Mouse (Mus musculus) ovary, postnatal 36 days (tissue): Measurements from ENCODE around the gene Rcan2.
"Not testable (repeated sequence)": the region's sequence is repeated elsewhere in the genome, so short reads cannot be mapped to it uniquely, and the experiment has no call there.

Experiments
- DNase-seq: peaks from one replicate; pipeline ENCODE4 v3.0.0; 2022; ENCODE audit warnings: low spot score, mixed read lengths

Gene Rcan2

DNA sequence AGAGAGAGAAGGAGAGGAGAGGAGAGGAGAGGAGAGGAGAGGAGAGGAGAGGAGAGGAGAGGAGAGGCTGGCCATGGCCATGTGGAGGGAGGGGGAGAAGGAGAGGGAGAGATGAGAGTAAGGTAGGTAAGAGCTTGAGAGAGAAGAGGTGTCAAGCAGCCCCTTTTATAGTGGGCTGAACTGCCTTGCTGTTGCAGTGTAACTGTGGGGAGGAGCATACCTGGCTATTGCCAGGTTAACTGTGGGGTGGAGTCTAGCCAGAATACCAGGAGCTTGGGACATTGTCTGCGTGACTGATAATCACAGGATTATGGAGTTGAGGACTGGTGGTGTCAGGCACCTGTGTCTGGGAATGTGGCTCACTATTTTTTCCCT, 24.2 kb downstream of the Rcan2 start:
- DNase-seq, result not testable (repeated sequence)

DNA sequence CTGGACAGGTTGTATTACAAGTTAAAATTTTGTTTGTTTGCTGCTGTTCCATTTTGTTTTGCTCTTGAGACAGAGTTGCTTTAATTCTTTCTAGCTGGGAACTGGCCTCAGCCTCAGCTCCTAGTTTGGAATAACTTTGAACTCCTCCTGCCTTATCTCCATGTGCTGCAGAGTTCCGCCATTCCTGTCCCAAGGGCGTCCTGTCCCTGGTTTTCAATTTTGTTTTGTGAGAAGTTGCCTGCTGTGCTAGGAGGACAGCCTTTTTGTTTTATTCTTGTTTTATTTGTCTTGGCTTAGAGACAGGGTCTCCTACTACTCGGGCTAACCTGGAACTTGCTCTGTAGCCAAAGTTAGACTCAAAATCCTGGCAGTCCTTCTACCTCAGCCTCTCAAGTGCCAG, 26.1 kb downstream of the Rcan2 start:
- DNase-seq, result no peak

DNA sequence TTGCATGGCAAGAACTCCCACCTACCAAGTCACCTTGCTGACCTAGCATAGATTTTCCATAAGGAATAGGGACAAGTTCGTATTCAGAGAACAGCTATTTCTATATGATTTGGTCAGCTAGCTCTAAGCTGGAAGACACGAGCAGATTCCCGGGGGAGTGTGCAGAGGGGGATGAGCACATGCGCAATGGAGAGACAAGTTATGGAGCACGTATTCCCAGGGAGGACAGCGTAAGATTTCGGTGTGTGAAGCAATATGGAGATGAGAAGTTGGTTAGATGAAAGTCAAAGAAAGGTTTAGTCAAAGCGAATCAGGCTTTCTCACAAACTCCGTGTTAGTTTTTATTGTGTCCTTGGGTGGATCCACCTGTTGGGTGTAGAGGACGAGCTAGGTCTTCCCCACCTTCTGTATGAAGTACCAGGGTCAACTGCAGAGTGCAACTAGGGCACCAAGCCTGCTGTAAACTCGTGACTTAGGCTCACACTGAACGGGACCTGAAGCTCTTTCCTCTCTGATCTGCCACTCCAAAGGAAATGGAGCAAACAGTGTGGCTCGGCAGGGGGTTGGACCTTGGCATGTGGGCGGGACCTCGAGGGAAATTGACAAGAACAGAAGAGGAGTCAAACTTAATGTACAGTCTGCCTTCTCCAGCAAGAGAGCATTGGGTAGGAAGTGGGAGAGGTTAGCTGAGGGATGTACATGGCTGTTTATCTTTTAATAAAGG, 31.4 kb downstream of the Rcan2 start:
- no peak for DNase-seq

DNA sequence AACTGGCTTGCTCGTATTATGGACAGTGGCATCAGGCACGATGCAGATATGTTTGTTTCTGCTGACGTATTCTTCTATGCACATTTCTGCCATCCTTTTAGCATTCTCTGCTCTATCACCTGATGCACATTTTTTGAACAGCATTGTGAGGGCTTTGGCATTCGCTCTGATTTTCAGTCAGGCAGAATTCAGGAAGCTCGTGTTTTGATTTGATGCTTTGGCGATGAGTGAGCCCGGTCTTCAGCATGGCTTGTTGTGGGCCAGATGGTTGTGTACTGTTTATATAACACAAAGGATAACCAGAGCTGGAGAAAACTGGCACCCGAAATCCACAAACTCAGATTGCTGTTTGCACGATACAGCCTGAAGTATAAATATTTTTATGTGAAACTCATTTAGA, 39.1 kb downstream of the Rcan2 start:
- no peak for DNase-seq

DNA sequence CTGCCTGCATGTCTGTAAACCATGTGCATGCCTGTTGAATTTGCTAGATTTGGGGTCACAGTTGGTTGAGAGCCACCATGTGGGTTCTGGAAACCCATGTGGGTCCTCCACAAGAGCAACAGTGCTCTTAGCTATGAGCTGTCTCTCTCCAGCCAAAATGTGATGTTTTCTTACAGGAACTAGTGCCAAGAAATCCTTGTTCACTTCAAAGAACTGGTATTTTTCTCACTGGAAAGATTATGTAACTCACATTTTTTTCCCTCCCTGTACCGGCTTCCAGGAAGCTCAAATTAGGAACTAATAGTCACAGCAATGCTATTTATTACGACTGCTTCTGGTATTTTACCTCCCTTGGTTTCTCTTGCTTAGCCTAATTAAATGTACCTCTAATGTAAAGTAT, 45.6 kb downstream of the Rcan2 start:
- no peak for DNase-seq

DNA sequence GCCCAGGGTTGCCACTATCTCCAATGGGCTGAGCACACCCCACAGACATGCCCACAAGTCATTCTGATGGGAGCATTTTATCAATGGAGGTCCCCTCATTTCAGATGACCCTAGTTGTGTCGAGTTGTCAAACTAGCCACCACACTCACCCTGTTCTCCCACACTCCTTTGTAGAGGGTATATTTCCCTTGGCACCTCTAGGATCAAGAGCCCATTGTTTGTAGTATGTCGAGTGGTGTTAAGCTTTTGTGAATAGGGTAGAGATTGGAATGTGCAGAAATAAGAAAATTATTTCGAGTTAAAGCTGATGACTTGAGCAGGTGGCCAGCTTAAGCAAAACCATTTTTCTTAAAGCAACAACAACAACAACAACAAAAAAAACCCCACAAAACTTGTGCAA, 47.8 kb downstream of the Rcan2 start:
- DNase-seq, result no peak

DNA sequence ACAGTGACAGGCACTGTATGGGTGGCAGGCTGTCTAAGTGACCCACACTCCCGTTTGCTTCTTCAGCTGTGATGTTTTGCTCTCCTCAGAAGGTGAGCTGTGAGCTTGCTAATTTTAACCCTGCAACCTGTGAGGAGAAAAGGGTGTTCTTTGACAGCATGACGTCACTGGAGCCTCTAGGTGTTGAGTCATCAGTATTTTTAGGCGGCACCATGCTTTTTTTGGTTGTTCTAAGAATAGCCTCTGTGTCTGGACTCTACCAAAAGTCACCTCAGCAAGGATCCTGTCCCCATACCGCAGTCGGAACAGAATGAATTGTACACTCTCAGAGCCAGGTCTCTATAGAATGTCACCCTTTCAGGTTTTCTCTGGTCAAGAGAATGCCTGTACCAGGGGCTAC, 54.0 kb downstream of the Rcan2 start:
- no peak for DNase-seq

DNA sequence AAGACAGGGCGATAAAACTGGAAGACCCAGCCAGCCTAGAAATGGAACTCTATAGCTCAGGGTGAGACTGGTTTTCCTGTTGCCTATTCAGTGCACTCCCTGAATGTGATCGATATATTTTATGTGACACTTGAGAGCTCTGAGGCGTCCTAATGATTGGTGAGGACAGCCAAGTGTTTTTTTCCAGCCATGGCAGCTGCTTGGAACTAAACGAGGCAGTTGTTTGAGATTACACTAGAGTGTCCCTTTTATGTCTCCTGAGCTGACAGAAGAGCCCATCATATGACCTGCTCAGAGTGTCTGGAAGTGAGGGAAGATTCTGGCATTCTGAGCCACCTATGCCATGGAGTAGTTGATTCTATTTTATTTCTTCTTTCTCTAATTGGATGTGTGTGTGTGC, 54.9 kb downstream of the Rcan2 start:
- no peak for DNase-seq

DNA sequence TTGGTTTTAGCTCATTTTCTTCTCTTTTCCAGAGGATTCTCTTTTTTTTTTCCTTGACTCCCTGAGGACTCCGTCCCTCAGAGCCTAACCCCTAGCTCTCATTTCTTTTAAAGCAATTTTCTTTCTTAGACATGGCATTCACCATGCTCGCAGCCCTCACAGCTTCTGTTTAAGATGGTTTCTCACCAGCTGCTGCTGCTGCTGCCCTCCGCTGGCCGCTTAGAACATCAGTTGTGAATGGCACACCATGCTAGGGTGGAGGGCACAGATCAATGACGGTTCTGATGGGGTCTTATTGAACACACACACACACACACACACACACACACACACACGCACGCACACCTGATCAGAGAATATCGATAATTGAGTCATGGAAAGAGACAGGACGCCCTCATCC, 67.7 kb downstream of the Rcan2 start:
- no peak for DNase-seq

DNA sequence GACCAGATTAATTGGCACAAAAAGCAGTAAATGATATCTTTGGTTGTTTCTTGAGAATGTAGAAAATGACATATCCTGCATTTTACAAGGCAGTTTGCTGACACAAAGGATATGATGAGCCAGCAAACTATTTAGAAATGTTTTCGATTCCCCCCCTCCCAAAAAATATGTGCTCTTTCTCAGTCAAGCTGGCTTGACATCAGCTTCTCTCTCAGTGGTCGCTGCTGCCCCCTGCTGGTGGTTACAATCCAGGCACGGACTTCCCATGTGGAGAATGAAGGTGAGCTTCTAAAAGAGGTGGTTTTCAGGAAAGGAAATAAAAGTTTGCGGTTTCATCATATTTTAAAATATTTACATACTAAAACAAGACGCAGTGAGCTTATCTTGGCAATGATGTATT, 68.5 kb downstream of the Rcan2 start:
- DNase-seq, result peak; percentile 69

DNA sequence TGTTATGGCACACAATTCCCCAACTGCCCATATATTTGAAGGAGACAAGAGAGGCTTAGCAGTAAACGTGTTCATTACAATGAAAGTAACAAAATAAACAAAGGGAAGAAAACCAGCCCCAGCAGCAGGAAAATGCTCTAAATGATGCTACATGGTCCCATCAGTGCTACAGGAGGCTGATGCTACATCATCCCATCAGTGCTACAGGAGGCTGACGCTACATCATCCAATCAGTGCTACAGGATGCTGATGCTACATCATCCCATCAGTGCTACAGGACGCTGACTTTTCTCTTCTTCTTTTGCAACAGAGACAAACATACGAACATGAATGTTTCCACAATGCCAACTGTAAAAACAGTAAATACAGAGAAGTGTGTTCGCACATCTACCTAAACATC, 73.3 kb downstream of the Rcan2 start:
- no peak for DNase-seq

DNA sequence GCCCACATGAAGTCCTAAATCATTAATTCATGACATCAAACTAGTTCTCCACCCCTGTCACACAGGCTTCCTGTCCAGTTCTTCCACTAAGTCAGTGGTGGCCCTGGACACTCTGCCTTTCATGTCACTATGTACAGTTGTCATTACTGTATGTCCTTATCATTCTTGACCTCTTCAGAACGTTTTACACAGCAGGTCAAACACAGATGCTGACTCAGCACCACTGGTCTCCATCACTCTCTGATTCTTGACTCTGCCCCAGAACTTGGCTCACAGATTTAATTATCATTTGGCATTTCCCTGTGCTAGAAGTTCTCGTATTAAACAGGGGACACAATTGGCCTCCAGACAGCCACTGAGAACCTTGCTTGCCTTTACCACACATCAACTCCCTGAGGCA, 76.3 kb downstream of the Rcan2 start:
- DNase-seq, result no peak

DNA sequence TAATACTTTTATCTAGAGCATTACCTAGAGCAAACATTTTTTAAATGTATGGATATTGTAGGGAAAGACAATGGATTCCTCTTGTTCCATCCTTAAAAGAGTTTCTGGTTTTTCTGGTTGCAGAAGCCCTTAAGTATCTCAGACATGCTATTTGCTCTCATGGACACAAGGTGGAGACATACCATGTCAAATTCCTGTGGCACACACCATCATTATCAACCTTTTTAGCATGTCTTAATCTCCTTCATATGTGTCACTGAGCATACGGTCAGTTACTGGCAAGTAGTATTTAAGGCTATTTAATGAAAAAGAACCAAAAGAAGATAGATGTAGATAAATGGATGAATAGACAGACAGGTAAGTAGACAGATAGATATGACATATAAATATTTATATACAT, 81.9 kb downstream of the Rcan2 start:
- no peak for DNase-seq

DNA sequence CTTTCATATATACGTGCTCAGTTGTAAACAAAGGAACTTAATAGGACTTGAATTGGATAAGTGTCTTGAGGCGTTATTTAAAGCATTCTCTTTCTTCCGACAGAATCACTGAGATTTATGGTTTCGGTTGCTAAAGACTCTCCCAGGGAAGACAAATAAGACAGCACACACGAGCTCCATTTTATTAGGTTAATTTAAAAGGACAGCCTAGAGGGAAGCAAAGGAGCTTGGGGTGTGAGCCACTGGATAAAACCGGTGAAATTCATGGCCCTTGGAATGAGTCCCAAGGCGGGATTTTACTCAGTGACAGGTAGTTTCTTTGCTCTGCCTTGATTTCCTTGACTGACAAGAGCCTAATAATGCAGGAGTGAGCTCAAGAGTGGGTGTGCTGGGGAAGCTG, 85.1 kb downstream of the Rcan2 start:
- DNase-seq, result no peak

DNA sequence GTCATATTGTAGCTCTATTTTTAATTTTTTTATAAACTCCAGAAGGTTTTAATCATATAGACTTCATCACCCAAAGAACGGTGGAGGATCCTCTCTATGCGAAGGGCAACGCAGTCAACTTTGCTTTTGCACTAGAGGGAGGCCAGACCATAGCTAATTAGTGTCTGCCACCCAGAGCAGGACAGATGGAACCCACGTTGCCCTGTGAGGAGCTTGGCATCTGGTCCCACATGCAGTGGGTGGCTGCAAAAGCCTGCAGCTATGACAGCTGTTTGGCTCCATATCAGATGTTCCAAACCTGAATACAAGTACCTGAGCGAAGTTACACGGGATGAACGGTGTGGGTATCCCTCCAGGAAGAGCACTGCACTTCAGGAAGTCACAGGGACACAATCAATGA, 86.8 kb downstream of the Rcan2 start:
- DNase-seq, result no peak

DNA sequence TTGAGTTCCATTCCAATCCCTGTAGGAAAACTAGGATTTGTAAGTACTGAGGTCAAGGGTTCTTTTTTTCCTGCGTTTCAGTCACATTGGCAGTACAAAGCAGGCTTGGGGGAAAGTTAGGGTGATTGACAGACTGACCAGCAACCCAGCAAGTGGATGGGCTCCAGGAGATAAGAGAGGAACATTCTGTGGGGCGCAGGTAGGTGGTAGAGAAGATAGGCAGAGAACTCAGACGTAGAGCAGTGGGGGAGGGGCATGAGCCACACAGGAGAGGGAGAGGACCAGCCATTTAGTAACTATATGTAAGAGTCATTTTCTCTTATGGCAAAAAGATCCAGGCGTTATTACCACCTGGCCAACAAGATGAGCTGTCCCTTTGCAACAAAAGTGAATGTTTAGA, 96.2 kb downstream of the Rcan2 start:
- no peak for DNase-seq

DNA sequence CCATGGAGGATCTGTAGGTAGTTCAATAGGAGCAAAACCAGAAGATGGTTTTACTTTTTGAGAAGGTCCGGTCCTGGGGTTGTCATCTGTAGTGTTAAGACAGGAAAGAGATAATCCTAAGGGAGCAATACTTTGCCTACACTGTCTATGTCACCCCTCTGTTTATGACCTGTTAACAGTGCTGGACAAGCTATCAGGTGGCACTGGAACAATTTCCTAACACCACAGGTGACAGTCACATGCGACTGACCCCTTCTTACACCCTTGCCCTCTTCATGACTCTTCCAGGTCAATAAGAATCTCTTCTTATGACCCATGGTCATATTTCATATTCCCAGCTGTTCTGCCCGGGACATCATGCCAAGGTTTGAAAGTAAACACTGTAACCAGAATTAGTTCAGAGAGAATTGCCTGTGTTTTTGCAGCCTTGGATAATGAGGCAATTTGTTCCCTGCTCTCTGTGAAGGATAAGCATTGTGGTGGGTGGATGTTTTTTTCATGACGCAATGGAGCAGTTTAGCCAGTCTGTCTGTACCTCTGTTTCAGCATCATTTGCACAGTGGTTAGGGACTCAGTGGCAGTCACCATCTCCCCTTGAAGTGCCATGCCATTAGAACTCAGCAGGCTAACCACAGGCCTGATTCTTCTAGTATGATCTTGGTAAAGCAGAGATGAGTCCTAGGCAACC, 98.4 kb downstream of the Rcan2 start:
- no peak for DNase-seq

DNA sequence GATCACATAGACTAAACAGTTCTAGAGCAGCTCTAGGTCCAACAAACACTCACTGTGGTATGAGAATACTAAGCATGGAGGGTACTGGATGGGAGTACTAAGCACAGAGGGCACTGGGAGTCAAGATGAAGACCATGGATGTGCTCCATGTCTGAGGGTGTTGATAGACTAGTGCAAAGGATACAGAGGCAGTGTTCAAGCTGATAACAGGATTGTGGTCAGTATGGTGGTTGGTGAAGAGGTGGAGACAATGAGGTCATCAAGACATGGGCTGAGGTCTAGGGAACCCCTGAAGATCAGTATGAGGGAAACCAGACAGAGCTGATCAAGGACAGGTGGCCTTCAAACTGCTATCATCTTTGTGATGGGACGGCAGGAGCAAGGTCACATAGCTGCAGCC, 99.0 kb downstream of the Rcan2 start:
- no peak for DNase-seq

DNA sequence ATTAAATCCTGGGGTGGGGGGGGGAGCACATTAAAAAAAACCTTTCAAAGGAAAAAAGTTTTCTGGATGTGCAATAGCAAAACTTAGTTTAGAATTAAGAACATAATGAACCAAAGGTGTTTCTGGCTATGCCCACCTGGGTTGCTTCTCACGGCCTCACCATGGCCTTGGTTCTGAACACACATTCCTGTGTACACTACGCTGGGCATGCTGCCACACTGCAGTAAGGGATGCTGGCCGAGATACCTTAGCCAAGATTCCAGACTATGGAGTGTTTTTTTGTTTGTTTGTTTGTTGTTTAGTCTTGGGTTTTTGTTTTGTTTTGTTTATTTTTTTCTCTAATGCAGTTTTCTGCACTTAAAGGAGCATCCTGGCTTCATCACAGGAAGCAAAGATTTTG, 100.3 kb downstream of the Rcan2 start:
- no peak for DNase-seq

DNA sequence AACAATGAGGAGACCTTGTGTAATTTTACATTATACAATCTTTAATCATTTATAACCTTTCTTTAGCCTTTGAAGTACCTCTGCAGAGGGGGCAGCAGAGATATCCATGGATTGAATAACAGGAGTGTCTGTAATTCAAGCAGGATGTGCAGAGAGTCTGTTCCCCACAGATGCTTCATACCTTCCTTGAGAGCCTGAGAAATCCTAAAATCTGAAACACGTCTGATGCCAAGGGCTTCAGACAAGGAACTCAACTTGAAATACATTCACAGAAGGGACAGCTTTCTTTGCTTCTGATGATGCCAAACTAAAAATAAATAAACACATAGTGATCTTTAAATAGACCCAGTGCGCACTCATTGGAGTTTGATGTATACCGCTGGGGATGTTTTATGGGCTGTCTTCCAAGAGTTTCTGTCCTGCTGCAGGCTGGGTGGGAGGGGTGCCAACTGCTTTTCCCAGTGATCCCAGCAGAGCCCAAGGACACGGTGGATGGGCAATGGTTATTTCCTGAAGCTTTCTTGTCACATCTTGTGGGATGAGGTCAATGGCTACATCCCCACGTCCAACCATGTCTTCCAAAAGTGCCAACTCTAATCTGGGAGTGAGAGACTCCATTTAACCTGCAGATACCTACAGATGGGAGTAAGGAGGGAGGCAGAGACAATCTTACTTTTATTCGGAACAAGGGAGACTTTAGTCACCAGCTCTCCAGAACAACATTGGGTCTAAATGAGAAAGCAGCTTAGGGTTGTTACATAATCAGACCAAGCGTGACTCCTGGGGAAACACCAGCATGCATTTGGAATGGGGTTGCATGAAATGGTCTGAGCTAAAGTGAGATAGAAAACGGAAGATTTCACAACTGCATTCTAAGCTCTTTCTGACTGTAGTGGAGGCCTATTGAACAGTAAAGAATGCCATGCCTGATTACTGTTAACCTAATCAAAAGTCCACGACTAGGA, 102.9 kb downstream of the Rcan2 start:
- peak; percentile 12 for DNase-seq

DNA sequence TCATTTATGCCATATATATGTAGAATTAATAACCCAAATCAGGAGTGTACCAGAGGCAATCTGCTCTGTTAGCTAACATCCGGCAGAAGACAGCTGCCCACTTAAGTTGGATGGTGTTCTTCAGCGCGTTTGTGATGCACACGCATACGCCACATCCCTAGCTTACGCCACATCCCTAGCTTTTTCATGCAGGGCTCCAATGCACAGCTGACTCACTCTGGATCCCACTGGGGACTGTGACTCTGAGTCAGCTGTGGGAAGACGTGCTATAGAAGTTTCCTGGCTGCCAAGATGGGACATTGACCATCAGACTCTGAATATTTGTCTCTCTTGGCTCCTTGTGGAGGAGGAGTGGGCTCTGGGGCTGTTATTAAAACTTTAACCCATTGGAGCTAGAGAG, 103.7 kb downstream of the Rcan2 start:
- DNase-seq, result no peak

DNA sequence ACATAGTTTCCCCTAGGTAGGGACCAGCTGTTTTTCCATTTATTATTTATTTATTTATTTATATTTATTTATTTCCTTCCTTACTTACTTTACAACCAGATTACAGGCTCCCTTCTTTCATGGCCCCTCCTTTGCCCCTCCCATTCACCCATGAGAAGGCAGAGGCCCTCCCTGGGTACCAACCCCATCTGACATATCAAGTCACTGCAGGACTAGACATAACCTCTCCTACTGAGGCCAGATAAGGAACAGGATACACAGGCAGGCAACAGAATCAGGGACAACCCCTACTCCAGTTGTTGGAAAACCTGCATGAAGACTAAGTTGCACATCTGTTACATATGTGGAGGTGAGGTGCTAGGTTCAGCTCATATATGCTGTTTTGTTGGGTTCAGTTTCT, 105.6 kb downstream of the Rcan2 start:
- DNase-seq, result no peak

DNA sequence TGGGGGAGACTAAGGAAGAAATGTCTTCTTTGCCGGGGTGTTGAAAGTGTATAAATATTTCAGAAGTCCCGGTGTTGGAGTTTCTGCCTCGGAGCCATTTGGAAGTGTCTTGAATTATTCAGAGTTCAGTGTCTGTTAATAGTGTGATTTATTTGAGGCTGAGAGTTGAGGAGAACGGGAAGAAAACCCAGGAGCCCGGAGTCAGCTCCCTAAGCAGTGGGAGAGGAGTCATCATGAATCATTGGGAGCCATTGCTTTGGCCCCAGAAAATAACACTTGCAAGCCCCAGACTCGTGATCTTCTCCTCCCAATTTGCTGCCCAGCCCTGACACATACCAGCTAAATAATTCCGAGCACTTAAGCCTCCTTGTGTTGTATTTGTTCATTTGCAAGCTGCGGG, 115.0 kb downstream of the Rcan2 start:
- DNase-seq, result no peak
